Mouse (Mus musculus): ENCODE data around the gene Arpc3. TPM values are rescaled to one million over a fixed set of nuclear protein-coding genes. Genes with fewer than 3 reads are reported as not detected.

The Arpc3 gene
- 10 to 100 TPM; 46.8 to 54.9 TPM for total RNA-seq (2021)
- long read RNA-seq, experiment 1, partial matches to known transcripts = 5 of 6 reads
- long read RNA-seq, experiment 1, other reads (novel, unspliced or antisense) = 0 of 6 reads
- long read RNA-seq, experiment 2, partial matches to known transcripts = 0 of 5 reads
- long read RNA-seq, experiment 2, other reads (novel, unspliced or antisense) = 3 of 5 reads

GRCm38 (mm10) chr5:122391786-122392180, at the start of gene Arpc3:
Arpc3 (plus strand) TSS chr5:122391878.
- DNase-seq = peak; percentile 88

GRCm38 (mm10) chr5:122342874-122343273, 48.8 kb upstream of the Arpc3 start:
- DNase-seq = no peak

GRCm38 (mm10) chr5:122343768-122344167, 47.9 kb upstream of the Arpc3 start:
- no peak for DNase-seq

DNA sequence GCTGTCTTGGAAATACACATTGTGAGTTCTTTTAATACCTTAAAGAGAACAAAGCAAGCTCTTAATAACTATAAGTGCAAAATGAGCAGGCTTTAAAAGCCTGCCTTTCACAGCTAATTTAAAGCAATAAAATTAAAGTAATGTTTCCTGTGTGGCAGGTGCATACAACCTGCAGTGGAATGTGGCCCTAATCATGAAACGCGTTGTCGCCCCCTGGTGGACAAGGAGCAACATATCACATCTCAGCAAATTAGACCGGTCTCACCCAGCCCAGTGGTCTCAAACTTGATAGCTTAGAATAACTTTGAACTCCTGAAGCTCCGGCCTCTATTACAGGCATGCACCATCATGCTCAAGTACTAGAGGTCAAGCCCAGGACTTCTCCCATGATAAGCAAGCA, 47.4 kb upstream of the Arpc3 start:
- DNase-seq = peak; percentile 41

DNA sequence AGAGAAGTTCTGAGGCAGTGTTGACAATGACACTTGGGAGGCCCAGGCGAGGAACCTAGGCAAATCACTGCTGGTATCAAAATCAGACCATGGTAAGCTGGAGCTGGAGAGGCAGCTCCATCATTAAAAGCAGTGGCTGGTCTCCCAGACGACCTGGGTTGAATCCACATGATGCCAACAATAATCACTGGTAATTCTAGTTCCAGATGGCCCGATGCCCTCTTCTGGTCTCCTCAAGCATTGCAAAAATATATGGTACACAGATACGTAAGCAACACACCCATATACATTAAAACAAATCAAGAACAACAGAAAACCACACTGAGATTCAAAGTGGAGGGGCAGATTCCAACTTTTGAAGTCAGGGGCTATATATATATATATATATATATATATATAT, 45.9 kb upstream of the Arpc3 start:
- no peak for DNase-seq

- DNase-seq = peak; percentile 98
Measured at GRCm38 (mm10) chr5:122353807-122354491, 37.7 kb upstream of the Arpc3 start, which contains the start of the genes Rad9b and Vps29. Rad9b (minus strand) TSS chr5:122354233. Vps29 (plus strand) TSS chr5:122354369.

DNA sequence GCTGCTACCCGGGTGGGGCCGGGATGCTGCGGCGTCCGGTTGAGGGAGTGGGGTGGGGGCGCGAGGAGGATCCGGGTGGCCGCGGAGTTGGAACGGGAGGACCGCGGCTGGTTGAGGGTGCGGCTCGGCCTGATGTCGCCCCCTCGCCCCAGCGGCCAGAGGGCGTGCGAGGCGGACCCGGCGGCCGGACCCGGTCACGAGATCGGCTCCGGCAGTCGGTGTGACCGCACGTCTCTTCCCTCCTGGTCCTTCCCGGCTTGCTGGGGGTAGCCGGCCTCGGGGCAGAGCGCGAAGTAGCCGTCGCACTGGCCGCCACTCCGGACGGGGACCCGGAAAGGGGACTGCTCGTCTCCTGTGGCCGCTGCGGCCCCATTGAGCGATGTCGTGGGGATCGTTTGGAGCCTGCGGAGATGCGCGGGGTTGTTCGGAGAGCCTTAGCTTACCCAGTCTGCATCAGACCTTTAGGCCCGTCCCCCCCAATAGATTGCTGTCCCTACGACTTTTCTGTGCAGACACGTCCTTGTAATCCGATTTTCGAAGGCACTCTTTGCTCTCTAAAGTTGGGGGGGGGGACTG, 37.1 kb upstream of the Arpc3 start:
- DNase-seq = no peak

DNA sequence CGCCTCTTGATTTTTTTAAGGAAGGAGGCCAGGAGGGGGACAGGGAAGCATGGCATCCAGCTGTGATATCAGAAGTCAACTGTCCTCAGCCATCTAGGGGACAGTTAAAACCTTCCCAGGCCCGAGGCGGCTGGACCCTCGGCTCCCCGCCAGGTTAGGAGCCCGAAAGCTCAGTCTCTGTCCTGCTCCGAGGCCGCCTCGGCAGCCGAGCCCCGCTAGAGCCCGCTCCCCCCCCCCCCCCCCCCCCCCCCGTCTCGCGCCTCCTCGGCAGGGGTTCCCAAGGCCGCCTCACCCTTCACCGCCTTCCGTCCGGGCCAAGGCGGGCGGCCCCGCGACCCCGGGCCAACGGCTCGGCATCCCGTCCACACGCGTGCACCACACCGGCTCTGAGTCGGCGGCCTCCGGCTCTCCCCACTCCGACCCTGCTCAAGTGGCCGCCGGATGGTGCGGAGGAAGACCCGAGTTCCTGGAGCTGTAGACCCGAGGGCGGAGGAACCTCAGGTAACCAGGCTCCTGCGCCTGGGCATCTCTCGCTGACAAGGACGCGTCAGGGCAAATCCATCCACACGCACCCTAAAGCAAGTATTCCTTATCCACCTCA, 20.0 kb upstream of the Arpc3 start, which contains the start of gene Gpn3:
Gene Gpn3 (plus strand): TSS at position 286 of the 601 bp plus-strand sequence.
- DNase-seq = peak; percentile 28

GRCm38 (mm10) chr5:122372192-122372769, 19.4 kb upstream of the Arpc3 start, which contains the start of gene Fam216a:
Fam216a (minus strand) TSS chr5:122372364.
- peak; percentile 98 for DNase-seq

- DNase-seq = no peak
Measured at GRCm38 (mm10) chr5:122372878-122373277, 18.8 kb upstream of the Arpc3 start.

- no peak for DNase-seq
Measured at GRCm38 (mm10) chr5:122377101-122377833, 14.4 kb upstream of the Arpc3 start.

- no peak for DNase-seq
Measured at GRCm38 (mm10) chr5:122378171-122378570, 13.5 kb upstream of the Arpc3 start.

- DNase-seq = peak; percentile 67
Measured at GRCm38 (mm10) chr5:122379374-122380155, 12.1 kb upstream of the Arpc3 start.

GRCm38 (mm10) chr5:122390006-122390405, 1.7 kb upstream of the Arpc3 start:
- DNase-seq = no peak

GRCm38 (mm10) chr5:122390671-122391070, 1.0 kb upstream of the Arpc3 start:
- no peak for DNase-seq

GRCm38 (mm10) chr5:122391178-122391785, 396 bp upstream of the Arpc3 start:
- no peak for DNase-seq

- peak; percentile 5 for DNase-seq
Measured at GRCm38 (mm10) chr5:122392227-122393004, 738 bp downstream of the Arpc3 start.

- DNase-seq = peak; percentile 14
Measured at GRCm38 (mm10) chr5:122393887-122394286, 2.2 kb downstream of the Arpc3 start.

DNA sequence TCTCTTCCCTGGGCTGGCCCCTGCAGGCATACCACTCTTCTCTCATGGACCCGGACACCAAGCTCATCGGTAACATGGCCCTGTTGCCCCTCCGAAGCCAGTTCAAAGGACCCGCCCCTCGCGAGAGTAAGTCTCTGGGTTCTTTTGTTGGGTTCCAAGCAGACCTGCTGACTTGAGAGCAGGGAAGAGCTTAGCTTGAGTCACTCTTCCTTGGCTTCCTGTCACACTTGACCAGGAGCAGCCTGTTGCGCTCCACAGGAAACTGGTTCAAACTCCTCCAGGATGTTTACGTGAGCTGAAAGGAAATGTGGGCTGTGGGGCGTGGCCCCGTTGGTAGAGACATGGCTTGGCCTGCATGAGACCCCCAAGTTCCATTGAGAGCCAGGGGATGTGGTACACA, 5.1 kb downstream of the Arpc3 start:
- peak; percentile 39 for DNase-seq

GRCm38 (mm10) chr5:122397495-122397894, 5.8 kb downstream of the Arpc3 start:
- no peak for DNase-seq

All from gastrocnemius, postnatal 25 days (tissue).